Mouse (Mus musculus) E14TG2a.4 (cell line): ENCODE results near the gene Plxna2.

Experiments
- CTCF ChIP-seq: conservative IDR thresholded peaks from 2 replicates; pipeline ENCODE4 v1.5.1; 2014; ENCODE audit warnings: low read length
- NANOG ChIP-seq: IDR thresholded peaks from 2 replicates; pipeline ENCODE4 v1.6.1; 2014; ENCODE audit warnings: borderline replicate concordance, low read length, mixed read lengths
- POU5F1 ChIP-seq: IDR thresholded peaks from 2 replicates; pipeline ENCODE4 v1.6.1; 2014; ENCODE audit warnings: low read length, borderline replicate concordance

DNA sequence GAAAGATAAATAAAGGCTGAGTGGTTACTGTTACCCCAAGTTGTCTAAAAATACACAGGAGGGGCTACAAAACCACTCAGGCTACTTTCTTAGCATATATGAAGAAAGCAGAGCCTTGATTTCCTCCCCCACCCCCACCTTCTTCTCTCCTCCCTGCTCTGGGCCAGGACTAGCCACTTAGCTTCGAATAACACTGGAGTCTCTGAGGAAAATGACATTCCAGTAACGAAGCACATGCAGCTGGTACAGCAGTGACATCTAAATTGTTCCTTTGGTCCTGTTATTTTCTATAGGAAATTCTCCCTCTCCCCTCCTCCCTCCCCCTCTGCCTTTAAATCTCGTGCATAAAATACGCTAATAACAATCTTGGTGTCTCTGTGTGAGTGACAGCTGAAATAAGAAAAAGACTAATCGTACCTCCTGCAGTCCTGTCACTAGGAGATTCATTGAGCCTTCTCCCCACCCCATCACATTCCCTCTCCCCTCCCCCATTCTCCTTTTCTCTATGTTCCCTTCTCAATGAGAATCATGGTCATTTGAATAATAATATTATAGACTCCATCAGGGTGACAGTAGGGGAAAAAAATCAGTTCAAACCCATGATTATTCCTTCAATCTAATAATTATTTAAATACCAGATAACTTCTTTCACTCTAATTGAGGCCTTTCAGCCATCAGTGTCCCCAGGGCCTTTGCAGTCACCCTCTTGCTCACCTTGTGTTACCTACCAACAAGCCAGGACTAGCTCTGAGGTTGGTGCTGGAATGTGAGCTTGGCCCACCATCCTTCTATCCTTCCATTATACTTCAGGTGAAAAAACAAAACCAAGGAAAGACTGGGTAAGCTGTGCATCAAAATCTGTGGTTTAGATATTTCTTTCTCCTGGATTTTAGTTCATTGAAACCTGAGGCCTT is 19.6 kb downstream of the Plxna2 start:
- no peak for TF ChIP-seq CTCF
- no peak for TF ChIP-seq NANOG
- no peak for TF ChIP-seq POU5F1
